Comparison of ENCODE assay signal across 9 mouse cellular contexts in genomic region chr7:113909161-113909825, GRCm38 (mm10).
DNase-seq lines count a peak whose midpoint lies in the region; ATAC-seq lines count a peak whose summit lies in the region.
"Had no signal": no experiment of that assay in that cellular context is flagged by ENCODE, and none has a peak within 500 bp of the region (broad histone marks: within the 10 kb centered on the region; RNA-seq: fewer than 3 reads in every experiment).

No protein-coding gene starts in this region.

- H3K9ac ChIP-seq in forebrain, embryonic 11.5 days (ENCODE audit: low read length) = no peak overlapping the region
- no peak overlapping the region for H3K9ac ChIP-seq in neural tube, embryonic 15.5 days (replicated peaks)
- H3K9ac ChIP-seq: neural tube, embryonic 12.5 days had no signal

- WGBS in forebrain, embryonic 10.5 days = 31% methylated on average over 12 of the region's 12 CpGs
- 29% methylated on average over 12 of the region's 12 CpGs for WGBS in forebrain, embryonic 11.5 days
- 33% methylated on average over 12 of the region's 12 CpGs for WGBS in neural tube, embryonic 15.5 days

- DNase-seq in forebrain, embryonic 10.5 days (ENCODE audit: extremely low spot score, low spot score) = no peak
- no peak for DNase-seq in forebrain, embryonic 11.5 days (ENCODE audit: low spot score)
- peak; percentile 14 for DNase-seq in neural tube, embryonic 10.5 days (ENCODE audit: extremely low spot score, low spot score)
- DNase-seq in kidney, postnatal 10 days = peak; percentile 58
- peak; percentile 22 for DNase-seq in right cerebral cortex, postnatal 4 days
- DNase-seq in left cerebral cortex, adult 8-10 months (ENCODE audit: low spot score in 2 of 2) = no peak

- no peak overlapping the region for H3K4me2 ChIP-seq in forebrain, embryonic 11.5 days (ENCODE audit: low read depth, low read length, severe bottlenecking)
- no peak overlapping the region for H3K4me2 ChIP-seq in neural tube, embryonic 15.5 days
- H3K4me2 ChIP-seq: neural tube, embryonic 12.5 days had no signal

- H3K36me3 ChIP-seq in forebrain, embryonic 10.5 days (replicated peaks) = no peaks in the 10 kb centered on the region
- no peaks in the 10 kb centered on the region for H3K36me3 ChIP-seq in forebrain, embryonic 11.5 days (ENCODE audit: control insufficient read depth, insufficient read depth, low read length)
- H3K36me3 ChIP-seq in neural tube, embryonic 15.5 days = no peaks in the 10 kb centered on the region
- H3K36me3 ChIP-seq: neural tube, embryonic 12.5 days had no signal

- no peak overlapping the region for H3K4me3 ChIP-seq in forebrain, embryonic 10.5 days
- H3K4me3 ChIP-seq in forebrain, embryonic 11.5 days (ENCODE audit: low read depth, low read length) = no peak overlapping the region
- no peak overlapping the region for H3K4me3 ChIP-seq in neural tube, embryonic 15.5 days (replicated peaks)
- H3K4me3 ChIP-seq: neural tube, embryonic 12.5 days had no signal

- no peak for ATAC-seq in forebrain, embryonic 11.5 days (replicated peaks; ENCODE audit: low FRiP score)
- ATAC-seq in neural tube, embryonic 15.5 days (ENCODE audit: low FRiP score) = no peak
- no peak for ATAC-seq in megakaryocyte-erythroid progenitor cell, adult 5-6 weeks (replicated peaks; ENCODE audit: low FRiP score, low TSS enrichment, poor library complexity, severe bottlenecking)

- peaks cover 23% of the 10 kb centered on the region for H3K4me1 ChIP-seq in forebrain, embryonic 10.5 days
- H3K4me1 ChIP-seq in forebrain, embryonic 11.5 days (replicated peaks; ENCODE audit: control insufficient read depth, insufficient read depth, low read length) = peaks cover 2% of the 10 kb centered on the region; the same call in 1 of the 2 replicates
- no peaks in the 10 kb centered on the region for H3K4me1 ChIP-seq in neural tube, embryonic 15.5 days
- H3K4me1 ChIP-seq: neural tube, embryonic 12.5 days had no signal

- H3K27me3 ChIP-seq in forebrain, embryonic 10.5 days (ENCODE audit: poor library complexity, severe bottlenecking) = no peaks in the 10 kb centered on the region
- no peaks in the 10 kb centered on the region for H3K27me3 ChIP-seq in forebrain, embryonic 11.5 days (ENCODE audit: control insufficient read depth, insufficient read depth, low read length)
- H3K27me3 ChIP-seq in neural tube, embryonic 15.5 days (replicated peaks) = no peaks in the 10 kb centered on the region
- H3K27me3 ChIP-seq: neural tube, embryonic 12.5 days had no signal

- no peaks in the 10 kb centered on the region for H3K9me3 ChIP-seq in forebrain, embryonic 10.5 days
- H3K9me3 ChIP-seq in forebrain, embryonic 11.5 days (ENCODE audit: control insufficient read depth, low read length) = no peaks in the 10 kb centered on the region
- no peaks in the 10 kb centered on the region for H3K9me3 ChIP-seq in neural tube, embryonic 15.5 days (replicated peaks)
- H3K9me3 ChIP-seq: neural tube, embryonic 12.5 days had no signal

- 0 out of 2 replicates have a peak overlapping the region, but pooled peaks have one; percentile 13 for H3K27ac ChIP-seq in forebrain, embryonic 10.5 days
- H3K27ac ChIP-seq in forebrain, embryonic 11.5 days (ENCODE audit: low read depth, low read length) = no peak overlapping the region
- H3K27ac ChIP-seq in neural tube, embryonic 15.5 days (replicated peaks) = no peak overlapping the region
- H3K27ac ChIP-seq: neural tube, embryonic 12.5 days had no signal

Comparison
In these comparisons a context has a peak if more than half of its experiments do, and no peak if none do; other contexts are left out.
1. DNase-seq: peak in neural tube, embryonic 10.5 days (single experiment), kidney, postnatal 10 days (single experiment) and right cerebral cortex, postnatal 4 days (single experiment); none in forebrain, embryonic 10.5 days (single experiment), forebrain, embryonic 11.5 days (single experiment) and left cerebral cortex, adult 8-10 months (0 of 2).